Mouse (Mus musculus) kidney, postnatal 10 days (tissue): Measurements from ENCODE around the gene Dock10.
"Not testable (repeated sequence)": the region's sequence is repeated elsewhere in the genome, so short reads cannot be mapped to it uniquely, and the experiment has no call there.

Experiments
- DNase-seq: peaks from one replicate; pipeline ENCODE4 v3.0.0; 2021; ENCODE audit warnings: mixed read lengths

Dock10 gene

DNA sequence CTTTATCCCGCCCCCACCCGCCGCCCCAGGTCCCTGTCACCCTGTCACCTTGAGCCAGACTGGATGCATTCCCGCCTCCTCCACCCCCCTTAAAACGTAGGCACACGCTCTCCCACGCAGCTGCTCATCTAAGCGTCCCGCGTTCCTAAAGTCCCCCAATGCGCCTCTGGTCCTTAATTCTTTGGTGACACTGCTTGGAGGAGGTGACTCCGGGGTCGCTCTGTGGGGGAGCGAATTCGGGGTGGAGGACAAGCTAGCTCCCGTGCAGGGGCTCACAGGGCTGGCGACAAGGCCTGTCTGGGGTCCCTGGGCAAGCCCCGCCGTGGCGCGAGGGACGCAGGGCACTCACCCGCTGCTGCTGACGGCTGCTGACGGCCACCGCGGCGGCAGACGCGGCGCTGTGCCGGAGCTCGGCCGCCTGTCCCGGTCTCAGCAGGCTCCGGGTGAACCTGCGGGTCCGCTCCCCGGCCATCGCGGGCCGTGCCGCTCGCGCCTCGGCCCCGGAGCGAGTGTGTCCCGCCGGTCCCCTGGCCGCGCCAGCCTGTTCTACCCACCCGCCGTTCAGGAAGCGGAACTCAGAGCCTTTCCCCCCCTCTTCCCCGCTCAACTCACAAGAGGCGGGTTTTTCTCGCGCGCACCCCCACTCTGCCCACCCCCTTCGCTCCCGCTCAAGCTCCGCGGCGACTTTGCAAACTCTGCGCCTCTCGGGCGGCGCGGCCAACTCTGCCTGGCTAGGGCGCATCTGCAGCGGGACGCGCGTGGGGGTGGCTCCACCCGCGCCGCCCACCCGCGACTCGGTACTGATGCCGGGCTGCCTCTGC lies at the start of gene Dock10:
Gene Dock10 (minus strand): TSS at position 551 of the 821 bp plus-strand sequence.
- DNase-seq, result peak; percentile 68

GRCm38 (mm10) chr1:80806835-80807398 lies 48.6 kb upstream of the Dock10 start:
- no peak for DNase-seq

GRCm38 (mm10) chr1:80802023-80802422 lies 43.7 kb upstream of the Dock10 start:
- DNase-seq, result no peak

- DNase-seq, result no peak
These were observed 26.9 kb upstream of the Dock10 start for GRCm38 (mm10) chr1:80785066-80785779.

DNA sequence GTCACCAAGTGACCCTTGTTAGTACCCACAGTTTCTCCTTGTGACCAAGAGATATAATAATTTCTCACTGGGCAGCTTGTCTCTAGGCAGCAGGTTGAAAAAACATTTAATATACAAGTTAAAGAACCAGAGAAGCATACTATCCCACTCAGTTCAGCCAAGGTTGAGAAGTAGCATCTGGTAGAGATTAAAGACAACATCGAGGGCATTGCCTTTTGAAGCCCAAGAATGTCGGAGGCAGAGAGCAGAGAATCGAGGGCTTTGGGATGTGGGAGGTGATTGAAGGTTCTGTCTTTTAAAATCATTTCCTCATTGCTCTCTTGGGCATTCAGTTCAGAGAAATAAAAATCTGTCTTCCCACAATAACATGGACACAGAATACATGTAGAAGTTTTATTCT lies 25.8 kb upstream of the Dock10 start:
- no peak for DNase-seq

DNA sequence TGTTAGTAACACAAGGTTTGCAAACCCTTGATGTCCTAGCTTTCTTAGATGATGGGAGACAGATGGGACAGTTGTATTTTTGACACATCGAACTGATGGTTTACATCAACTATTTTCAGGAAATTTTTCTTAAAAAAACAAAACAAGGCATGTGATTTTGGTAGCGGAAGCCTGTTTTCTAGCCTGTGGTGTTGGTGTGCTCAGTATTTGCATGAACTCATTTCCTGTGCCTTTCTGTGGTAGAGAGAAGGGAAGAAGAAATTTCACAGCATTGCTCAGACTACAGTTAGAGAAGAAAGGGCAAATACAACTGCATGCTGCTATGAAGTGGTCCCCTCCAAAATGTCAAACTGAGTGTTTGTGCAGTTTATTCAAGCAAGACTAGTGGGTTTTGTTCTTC lies 7.2 kb upstream of the Dock10 start:
- no peak for DNase-seq

DNA sequence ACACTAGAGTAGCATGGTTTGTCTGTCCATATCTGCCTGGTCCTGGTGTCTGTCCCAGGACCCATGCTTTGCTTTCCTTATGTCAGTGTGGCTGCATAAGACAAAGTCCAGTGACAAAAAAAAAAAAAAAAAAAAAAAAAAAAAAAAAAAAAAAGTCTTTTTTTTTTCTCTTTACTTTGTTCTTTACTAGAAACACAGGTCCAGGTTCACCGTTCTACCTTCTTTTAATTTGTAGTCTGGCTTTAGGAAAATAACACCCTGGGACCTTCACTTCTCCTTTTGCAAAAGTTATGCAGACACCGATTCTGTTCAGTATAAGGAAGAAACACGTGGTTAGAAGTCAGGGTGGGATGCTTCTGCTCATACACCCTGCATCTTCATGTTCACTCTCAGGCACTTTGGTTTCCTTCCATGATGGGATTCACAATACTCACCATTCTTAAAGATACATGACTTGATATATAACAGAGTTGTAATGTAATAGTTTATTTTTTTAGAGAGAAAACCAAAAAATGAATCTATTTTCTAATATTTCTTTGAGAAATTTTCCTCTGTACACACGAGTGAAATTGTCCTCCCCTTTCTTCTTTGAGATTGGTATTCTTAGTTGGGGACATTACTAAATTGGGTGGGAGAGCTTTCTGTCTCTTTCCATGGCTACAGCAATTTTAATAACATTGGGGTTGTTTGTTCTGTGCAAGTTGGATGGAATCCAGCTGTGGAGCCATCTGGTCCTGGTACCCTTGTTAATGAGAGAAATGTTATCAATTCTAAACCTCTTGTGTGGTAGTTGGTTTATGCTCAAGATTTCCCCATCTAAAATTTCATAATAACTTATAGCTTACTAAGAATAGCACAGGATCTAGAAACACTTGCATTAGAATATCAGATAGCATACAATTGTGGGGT lies 5.0 kb upstream of the Dock10 start:
- no peak for DNase-seq

DNA sequence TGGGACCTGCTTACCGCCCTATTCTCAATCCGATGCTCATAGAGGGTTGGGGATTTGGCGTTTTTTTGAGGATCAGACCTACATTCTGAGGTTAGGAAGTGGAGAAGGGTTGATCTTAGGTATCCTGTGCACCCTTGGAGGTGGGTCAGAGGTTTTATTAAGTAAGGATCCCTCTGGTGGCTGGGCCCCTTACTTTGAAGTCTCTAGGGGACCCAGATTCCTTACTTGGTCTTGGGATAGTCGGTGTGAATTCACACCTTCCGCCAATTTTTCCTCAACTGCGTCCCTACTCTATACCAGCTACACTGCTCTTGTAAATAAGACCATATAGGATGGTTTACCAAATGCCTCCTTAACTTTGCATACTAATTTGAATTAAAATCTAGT lies 464 bp upstream of the Dock10 start:
- DNase-seq, result no peak

GRCm38 (mm10) chr1:80757650-80757976 lies 714 bp downstream of the Dock10 start:
- DNase-seq, result peak; percentile 10

DNA sequence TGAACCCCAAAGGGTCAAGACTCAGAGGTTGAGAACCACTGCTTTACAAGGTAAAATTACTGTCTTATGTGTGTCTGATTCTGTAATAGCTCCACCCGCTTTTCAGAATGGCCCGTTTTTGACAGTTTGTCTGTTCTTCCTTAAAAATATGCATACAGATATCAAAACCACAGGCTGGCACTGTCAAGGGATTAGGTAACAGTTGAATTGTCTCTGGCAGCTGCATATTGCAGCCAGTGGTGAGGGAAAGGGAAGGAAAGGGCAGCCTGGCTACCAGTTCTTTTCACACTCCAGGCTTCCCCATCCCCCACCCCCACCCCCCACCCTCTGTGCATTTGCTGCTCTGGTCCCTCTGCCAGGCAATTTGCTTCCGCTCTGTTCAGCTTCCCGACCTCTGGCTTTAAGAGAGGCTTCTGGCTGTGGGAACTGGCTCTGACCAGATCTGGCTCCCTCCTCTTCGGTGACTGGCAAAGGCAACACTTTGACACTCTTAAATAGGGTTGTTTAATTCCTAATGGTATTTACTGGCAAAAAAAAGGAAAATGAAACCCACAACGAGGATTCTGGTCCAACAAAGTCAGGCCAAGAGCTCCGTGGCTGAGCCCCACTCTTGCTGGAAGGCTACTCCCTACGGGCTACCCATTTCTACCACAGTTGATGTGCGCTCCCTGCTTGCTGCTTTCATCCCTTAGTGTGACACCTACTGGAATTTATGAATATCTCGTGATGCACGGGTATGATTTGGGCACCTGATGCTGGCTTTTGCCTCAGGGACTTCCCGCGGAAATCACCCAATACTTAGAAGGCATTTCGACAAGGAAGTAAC lies 1.3 kb downstream of the Dock10 start:
- peak; percentile 23 for DNase-seq

DNA sequence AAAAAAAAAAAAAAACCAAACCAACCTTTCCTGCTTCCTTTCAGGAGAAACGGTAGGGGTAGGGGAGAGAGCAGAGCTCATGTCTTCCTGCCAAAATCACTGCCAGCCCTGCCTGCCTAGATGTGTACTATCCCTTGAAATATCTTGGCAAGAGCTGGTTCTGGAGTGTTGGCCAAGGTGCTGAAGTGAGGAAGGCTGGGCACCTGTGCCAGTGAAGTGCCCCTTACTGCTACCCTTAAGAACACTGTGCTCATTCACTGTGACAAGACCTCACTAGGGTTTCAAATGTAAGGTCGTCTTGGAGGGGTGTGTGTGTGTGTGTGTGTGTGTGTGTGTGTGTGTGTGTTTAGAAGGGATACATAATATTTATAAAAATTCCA lies 2.3 kb downstream of the Dock10 start:
- no peak for DNase-seq

DNA sequence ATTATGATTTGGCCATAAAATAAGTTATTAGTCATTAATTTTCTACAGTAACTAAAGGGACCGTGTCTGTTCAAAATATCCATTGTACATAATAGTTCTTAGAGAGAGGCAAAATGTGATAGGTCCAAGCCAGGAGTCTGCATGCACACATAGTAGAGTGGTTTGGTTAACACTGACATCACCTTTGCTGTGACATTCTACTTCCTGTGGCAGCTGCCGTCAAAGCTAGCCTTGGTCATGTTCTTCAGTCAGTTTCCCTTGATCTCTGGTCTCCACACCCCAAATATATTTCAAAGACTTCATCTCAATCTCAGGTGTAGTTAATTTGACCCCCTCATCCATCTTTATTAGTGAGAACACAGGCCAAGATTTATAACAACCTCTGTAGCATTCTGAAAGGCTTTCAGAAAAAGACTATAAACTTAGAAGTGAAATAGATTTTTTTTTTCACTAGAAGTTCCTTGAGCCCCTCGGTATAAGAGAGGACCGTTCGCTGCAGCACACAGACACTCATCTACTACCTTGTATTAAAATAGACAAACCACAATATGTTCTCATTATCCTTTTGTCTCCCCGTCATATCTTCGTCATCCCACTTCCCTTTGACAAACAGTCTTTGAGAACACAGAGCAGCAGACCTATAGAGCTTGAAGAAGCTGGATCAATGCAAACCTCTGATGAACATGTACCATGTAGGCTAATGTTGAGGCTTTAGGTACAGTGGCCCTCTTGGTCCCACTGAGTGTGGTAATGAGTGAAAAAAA lies 2.8 kb downstream of the Dock10 start:
- DNase-seq, result no peak

DNA sequence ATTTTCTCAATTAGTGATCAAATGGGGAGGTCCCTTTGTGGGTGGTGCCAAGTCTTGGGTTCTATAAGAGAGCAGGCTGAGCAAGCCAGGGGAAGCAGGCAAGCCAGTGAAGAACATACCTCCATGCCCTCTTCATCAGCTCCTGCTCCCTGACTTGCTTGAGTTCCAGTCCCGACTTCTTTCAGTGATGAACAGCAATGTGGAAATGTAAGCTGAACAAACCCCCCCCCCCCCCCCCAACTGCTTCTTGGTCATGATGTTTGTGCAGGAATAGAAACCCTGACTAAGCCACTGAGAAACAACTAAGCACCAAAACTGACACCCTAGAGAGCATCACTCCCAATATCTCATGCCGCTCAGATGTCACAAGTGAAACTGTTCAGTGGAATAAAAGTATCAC lies 9.2 kb downstream of the Dock10 start:
- not testable (repeated sequence) for DNase-seq

- no peak for DNase-seq
These were observed 11.4 kb downstream of the Dock10 start for GRCm38 (mm10) chr1:80746691-80747463.

- no peak for DNase-seq
These were observed 12.1 kb downstream of the Dock10 start for GRCm38 (mm10) chr1:80746195-80746594.

DNA sequence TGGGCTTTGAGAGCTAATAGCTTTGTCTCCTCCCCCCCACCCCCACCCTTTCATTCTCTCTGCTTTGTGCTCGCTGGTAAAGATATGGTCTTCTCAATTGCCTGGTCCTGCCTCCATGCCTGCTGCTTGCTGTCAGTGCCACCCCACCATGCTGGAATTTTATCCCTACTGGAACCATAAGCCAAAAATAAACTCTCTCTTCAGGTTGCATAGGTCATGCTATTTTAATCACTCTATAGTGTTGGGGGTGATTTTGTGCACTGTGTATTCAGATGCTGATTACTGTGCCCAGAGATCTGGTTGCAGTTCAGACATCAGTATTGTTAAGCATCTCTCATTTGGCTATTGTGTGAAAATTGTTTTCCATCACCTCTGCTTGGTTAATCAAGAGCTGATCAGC lies 18.9 kb downstream of the Dock10 start:
- DNase-seq, result no peak

- DNase-seq, result no peak
These were observed 20.4 kb downstream of the Dock10 start for GRCm38 (mm10) chr1:80737812-80738391.

DNA sequence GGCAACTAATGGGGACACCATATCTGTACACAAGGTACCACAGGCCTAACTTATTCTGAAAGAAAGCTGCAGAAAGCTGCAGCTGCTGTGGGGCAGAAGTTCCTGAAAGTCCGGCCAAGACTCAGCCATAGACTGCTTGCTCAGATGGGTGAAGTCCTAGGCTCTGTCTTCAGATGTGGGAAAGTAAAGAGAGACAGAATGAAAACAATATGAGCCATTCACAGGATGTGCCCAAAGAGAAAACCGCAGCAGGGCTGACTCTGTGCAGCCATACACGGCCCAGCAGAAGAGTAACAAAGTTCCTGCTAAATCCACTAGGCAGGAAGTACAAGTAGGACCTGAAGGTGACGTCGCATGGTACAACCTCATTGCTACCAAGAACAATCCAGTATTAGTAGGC lies 27.7 kb downstream of the Dock10 start:
- DNase-seq, result no peak

GRCm38 (mm10) chr1:80730174-80730573 lies 28.2 kb downstream of the Dock10 start:
- DNase-seq, result no peak

DNA sequence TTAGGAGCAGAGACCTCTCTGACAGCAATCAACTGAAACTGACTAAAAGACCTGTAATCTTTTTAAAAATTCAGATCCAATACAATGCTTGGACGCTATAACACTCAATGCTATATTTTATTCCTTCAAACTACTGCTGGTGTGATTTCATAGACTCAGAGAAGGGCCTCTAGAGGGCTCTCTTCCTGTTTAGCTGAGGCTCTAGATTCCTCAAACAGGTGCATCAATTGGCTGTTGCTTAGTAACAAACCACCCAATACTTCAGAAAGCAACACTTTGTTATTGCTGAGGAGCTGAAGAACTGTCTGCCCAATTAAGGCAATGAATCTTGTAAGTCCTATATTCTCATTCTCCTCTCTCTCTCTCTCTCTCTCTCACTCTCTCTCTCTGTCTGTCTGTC lies 30.1 kb downstream of the Dock10 start:
- DNase-seq, result no peak
